Mouse (Mus musculus): Measurements from ENCODE around the gene Macrod1.

Gene Macrod1

GRCm38 (mm10) chr19:7205753-7206736, 149.4 kb downstream of the Macrod1 start, which contains the start of gene Otub1:
Otub1 (minus strand) TSS chr19:7206316.
- peak; percentile 83 for DNase-seq

GRCm38 (mm10) chr19:7209907-7210646, 153.5 kb downstream of the Macrod1 start:
- DNase-seq: no peak

- no peak for DNase-seq
These were observed 155.6 kb downstream of the Macrod1 start for GRCm38 (mm10) chr19:7212216-7212615.

- no peak for DNase-seq
These were observed 156.4 kb downstream of the Macrod1 start for GRCm38 (mm10) chr19:7213010-7213409.

GRCm38 (mm10) chr19:7214484-7214883, 157.9 kb downstream of the Macrod1 start:
- no peak for DNase-seq

GRCm38 (mm10) chr19:7217162-7217925, 160.7 kb downstream of the Macrod1 start, which contains the start of gene Cox8a:
Cox8a (minus strand) TSS chr19:7217616.
- peak; percentile 88 for DNase-seq

- DNase-seq: no peak
These were observed 161.3 kb downstream of the Macrod1 start for GRCm38 (mm10) chr19:7217926-7218267.

- DNase-seq: no peak
These were observed 162.1 kb downstream of the Macrod1 start for GRCm38 (mm10) chr19:7218753-7219152.

- no peak for DNase-seq
These were observed 165.6 kb downstream of the Macrod1 start for GRCm38 (mm10) chr19:7222196-7222595.

GRCm38 (mm10) chr19:7223488-7223887, 166.9 kb downstream of the Macrod1 start:
- DNase-seq: no peak

- no peak for DNase-seq
These were observed 167.6 kb downstream of the Macrod1 start for GRCm38 (mm10) chr19:7224253-7224652.

GRCm38 (mm10) chr19:7225096-7225690, 168.6 kb downstream of the Macrod1 start:
- DNase-seq: no peak

GRCm38 (mm10) chr19:7226511-7226914, 169.9 kb downstream of the Macrod1 start:
- DNase-seq: no peak

GRCm38 (mm10) chr19:7234537-7235221, 178.1 kb downstream of the Macrod1 start:
- peak; percentile 78 for DNase-seq

GRCm38 (mm10) chr19:7235461-7235860, 178.9 kb downstream of the Macrod1 start:
- DNase-seq: no peak

GRCm38 (mm10) chr19:7236011-7236410, 179.4 kb downstream of the Macrod1 start:
- DNase-seq: no peak

- no peak for DNase-seq
These were observed 180.1 kb downstream of the Macrod1 start for GRCm38 (mm10) chr19:7236742-7237141.

- no peak for DNase-seq
These were observed 183.0 kb downstream of the Macrod1 start for GRCm38 (mm10) chr19:7239574-7239973.

GRCm38 (mm10) chr19:7240291-7240690, 183.7 kb downstream of the Macrod1 start:
- DNase-seq: peak; percentile 9

- DNase-seq: peak; percentile 93
These were observed 184.4 kb downstream of the Macrod1 start, which contains the start of gene Naa40 for GRCm38 (mm10) chr19:7240782-7241690. Naa40 (minus strand) TSS chr19:7241183.

- no peak for DNase-seq
These were observed 189.4 kb downstream of the Macrod1 start for GRCm38 (mm10) chr19:7246021-7246420.
